Mouse (Mus musculus) left cerebral cortex, adult 18-20 months (tissue): Measurements from ENCODE around the gene Neurl1a. TPM values are rescaled to one million over a fixed set of nuclear protein-coding genes. Genes with fewer than 3 reads are reported as not detected.
A peak's percentile ranks its signal among the peaks of the same experiment; 100 is the strongest.
"Not testable (repeated sequence)": the region's sequence is repeated elsewhere in the genome, so short reads cannot be mapped to it uniquely, and the experiment has no call there.

ENCODE experiments used
- DNase-seq, 2 experiments: peaks; one replicate each; pipeline ENCODE4 v3.0.0; 2021 to 2022; ENCODE audit warnings: low spot score in 2 of 2, mixed read lengths in 1 of 2
- long read RNA-seq, 2 experiments: library from polyadenylated mRNA; stranded (forward); transcript quantifications; one replicate each; pipeline ENCODE4 v2.0.0; 2021
- total RNA-seq, 2 experiments: library from RNA; stranded (reverse); gene quantifications; 2 replicates each; pipeline ENCODE4 v1.2.3; 2021

The Neurl1a gene
- 100 to 1,000 TPM; 183 to 194 TPM for total RNA-seq
- long read RNA-seq, experiment 1, full-length matches to known transcripts = 230 of 373 reads
- long read RNA-seq, experiment 1, partial matches to known transcripts = 117 of 373 reads
- long read RNA-seq, experiment 1, other reads (novel, unspliced or antisense) = 26 of 373 reads
- long read RNA-seq, experiment 2, full-length matches to known transcripts = 114 of 235 reads
- long read RNA-seq, experiment 2, partial matches to known transcripts = 107 of 235 reads
- long read RNA-seq, experiment 2, other reads (novel, unspliced or antisense) = 14 of 235 reads

DNA sequence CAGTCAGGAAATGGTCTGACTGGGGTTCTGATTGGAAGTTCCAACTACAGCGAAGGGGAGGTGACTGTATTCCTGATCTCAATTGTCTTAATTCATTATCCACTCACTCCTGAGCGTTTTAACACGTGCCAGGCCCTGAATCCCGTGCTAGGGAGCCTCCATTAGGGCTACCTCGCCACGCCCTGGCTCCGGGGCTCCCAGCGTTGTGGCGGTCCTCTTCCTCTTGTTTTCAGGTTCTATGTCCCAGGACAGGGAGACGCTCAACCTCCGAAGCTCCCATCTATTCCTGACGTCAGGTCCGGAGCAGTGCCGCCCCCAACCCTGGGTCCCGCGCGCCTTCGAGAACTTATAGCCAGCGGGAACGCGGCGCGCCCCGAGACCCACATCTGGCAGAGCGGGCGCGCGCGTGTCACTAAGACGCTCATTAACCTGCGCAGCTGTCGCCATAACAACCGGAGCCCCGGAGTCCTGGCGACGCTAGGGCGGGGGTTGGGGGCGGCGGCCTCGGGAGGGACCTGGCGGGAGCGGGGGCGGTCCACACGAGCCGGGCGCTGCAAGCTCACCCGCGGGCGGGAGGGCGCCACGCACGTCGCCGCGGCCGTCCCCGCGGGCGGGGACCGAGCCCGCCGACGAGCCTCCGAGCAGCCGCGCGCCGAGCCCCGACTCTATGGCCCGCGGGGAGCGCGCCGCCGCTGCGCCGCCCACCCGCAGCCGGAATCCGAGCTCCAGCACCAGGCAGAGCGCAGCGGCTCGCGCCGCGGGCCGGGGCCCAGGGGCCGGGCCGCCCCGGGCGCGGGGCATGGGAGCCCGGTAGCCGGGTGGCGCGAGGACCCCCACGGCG, at the start of gene Neurl1a:
Neurl1a (plus strand) TSS at position 390 of the 841 bp plus-strand sequence.
- peak; percentile 51 to 76 for DNase-seq

DNA sequence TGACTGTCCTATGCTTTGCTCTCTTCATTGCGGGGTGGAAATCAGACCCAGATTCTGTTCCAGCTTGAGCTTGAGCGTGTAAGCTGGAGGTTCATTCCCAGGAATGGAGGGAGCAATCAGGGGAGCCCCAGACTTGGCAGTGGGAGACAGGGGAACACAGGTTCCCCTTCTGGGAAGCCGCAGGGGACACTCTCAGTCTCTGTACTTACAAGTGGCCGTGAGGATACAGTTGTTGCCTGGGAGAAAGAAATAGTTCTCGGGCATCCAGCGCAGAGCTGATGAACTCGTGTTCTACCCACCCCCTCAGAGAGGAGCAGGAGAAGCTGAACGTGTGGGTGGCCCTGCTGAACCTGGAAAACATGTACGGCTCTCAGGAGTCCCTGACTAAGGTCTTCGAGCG, 49.8 kb upstream of the Neurl1a start:
- DNase-seq = no peak

DNA sequence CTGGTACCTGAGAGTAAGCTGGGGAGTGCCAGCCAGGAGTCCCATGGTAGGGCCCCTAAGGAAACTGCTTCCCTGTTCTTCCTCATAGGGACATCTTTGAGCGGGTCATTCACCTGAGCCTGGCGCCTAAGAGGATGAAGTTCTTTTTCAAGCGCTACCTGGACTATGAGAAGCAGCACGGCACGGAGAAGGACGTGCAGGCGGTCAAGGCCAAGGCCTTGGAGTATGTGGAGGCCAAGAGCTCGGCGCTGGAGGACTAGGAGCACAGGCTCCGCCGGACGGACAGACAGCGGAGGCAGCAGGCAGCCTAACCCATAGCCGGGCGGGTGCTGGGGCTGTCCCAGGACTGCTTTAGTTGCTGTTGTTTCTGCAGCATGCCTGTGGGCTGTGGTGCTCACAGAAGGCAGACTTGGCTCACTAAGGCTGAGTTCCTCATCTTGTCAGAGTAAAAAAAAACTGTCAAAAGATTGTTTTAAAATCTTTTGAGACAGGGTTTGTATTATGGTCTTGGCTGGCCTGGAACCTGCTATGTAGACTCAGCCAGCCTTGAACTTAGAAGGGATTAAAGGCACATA, 48.0 kb upstream of the Neurl1a start:
- DNase-seq = no peak

DNA sequence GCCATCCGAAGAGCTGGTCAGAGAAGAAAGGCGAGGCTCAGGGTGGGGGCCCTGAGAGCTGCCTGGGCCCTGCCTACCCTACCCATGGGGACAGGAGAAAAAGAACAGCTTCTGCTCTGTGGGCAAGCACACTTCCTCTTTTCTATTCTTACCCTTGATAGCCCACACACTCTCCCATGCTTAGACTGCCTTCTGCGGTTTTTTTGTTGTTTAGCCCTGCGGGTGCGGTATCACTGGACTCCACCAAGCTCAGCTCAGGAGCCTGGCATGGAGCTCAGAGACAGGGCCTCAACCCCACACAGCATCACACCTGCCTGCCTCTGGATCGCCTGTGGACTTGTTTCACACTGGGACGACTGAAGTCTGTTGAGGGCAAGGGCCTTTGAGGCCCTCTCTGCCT, 45.5 kb upstream of the Neurl1a start:
- DNase-seq = peak in 1 of 2 experiments; percentile 39

DNA sequence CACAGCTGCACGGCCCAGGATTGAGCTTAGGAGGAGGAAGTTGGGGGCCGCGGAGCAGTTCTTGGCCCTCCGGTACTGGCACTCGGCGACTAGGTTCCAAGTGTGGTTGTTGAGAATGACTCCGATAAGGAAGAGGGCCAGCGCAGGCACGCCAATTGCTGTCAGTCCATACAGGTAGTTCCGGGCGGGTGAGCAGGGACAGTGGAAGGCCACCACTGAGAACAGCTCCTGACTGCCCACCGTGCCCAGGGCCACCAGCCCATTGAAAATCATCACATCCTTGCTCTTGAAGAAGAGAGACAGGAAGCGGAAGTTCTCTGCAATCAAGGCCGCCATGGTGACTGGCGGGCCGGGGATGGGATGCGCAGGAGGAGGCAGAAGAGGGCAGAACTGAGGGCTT, 43.1 kb upstream of the Neurl1a start:
- no peak for DNase-seq

DNA sequence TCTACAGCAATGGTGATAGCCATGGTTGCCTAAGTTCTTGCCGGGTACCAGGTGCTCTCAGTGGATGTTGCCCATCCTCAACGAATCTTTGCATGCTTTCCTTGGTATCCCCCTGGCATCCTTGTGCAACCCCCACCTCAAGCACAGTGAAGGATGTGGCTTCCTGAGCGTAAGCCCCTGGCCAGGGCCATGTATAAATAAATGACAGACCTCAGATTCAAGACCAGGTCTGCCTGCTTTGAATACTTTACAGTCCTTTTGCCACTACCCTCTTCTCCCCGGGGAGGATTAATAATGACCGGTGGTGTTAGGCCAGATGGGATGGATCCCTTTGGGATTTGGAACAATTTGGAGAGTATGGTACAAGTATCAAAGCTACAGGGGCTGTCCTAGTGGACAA, 42.5 kb upstream of the Neurl1a start:
- no peak for DNase-seq

DNA sequence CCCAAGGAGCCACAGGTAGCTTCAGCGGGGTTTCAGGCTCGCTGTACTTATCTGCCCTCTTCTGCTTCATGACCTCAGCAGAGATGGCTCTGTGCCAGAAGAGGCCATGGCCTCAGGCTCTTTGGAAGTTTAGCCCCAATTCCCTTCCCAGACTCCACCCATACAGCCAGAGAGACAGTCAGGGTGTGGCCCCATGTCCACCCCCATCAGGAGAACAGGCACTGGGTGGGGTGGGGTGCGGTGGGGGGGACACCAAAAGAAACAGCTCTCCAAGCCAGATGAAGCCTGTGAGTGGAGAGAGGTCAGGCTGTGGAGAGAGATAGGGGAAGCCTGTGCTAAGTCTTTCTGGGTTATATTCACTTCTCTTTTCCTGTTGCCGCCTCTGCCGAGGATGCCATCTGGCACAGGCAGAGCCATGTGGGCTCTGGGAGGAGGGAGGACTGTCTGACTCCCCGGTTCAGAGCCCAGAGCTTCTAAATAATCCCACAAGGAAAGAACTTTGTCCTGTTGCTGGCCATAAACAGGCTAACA, 41.5 kb upstream of the Neurl1a start:
- DNase-seq = peak; percentile 47 to 69

DNA sequence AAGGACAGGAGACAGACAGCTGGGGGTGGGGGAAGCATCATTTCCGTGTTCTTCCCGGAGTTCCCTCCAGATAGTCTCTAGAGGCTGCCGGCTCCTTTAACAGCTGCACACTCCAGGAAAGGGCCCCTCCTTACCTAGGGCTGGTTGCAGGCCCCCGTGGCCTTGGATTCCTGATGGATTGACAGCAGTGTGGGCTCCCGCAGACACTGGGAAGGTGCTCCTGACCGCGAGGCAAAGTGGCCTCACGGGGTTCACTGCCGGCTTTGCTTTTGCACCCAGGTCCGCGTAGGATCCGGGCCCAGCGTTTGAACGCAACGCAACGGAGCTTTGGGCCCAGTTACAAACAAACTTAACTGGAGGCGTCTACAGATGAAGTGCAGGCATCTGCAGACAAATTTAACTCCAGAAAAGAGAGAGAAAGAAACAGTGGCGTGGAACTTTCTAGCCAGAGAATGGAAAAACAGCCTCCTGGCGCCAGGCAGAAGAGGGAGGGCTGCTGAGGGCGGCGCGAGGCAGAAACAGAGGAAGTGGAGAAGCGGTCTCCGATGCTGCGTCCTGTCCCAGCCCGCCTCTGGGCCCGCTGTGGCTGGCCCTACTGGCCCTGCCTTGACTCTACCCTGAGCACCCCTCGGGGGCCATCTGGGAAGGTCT, 40.7 kb upstream of the Neurl1a start, which contains the start of gene Calhm2:
Calhm2 (minus strand) TSS at position 524 of the 651 bp plus-strand sequence.
- DNase-seq = peak; percentile 57 to 66

DNA sequence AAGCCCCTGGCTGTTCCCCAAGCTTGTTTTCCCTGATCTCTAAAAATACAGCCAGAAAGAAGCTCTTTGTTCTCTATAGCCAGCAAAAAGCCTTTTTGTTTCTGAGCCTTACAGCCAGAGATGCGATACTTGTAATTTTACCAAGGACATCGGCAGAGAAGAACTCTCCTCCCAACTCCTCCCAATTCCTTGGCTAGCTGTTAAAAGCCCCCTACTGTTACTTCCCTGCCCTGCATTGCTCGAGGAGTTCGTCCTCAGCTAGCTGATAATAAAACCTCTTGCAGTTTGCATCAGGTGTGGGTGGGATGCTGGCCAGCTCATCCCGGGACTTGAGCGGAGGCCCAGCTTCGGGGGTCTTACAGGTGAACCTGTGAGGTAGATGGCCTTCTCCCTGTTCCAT, 39.0 kb upstream of the Neurl1a start:
- not testable (repeated sequence) for DNase-seq

DNA sequence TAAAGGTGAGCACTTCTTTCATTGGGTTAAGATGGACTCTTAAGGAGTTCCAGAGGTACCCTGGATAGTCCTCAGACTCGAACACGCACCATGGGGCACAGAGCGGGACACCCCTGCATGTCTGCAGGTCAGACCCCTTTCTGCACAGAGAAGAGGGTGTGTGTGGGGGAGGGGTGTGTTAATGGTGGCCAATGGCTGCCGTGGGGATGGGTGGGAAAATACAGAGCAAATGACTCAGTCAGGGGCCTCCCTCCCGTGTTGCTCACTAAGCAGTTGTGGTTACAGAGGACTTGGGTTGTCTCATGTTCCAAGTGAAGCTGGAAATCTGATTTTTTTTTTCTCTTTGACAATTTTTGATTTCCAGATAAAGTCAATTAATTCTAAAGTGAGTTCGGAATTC, 36.2 kb upstream of the Neurl1a start:
- no peak for DNase-seq

DNA sequence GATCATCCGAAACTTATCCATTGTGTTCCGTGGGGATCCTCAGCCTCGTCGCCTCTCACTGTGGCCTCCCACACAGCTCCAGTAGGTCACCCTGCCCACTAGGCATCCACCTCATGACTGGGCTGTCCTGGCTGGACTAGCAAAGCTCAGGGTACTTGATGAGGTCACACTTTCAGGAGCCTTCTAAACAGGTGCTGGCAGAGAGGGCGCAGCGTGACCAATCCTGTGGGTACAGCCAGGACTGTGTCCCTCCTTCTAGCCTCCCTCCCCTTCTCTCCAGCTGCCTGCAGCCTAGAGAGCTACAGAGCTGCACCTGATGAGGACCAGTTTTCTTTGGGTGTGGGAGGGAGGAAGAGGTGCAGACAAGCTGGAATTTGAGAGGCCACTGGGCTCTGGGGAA, 34.5 kb upstream of the Neurl1a start, which contains the start of gene Calhm1:
Calhm1 (minus strand) TSS at position 101 of the 400 bp plus-strand sequence.
- no peak for DNase-seq

DNA sequence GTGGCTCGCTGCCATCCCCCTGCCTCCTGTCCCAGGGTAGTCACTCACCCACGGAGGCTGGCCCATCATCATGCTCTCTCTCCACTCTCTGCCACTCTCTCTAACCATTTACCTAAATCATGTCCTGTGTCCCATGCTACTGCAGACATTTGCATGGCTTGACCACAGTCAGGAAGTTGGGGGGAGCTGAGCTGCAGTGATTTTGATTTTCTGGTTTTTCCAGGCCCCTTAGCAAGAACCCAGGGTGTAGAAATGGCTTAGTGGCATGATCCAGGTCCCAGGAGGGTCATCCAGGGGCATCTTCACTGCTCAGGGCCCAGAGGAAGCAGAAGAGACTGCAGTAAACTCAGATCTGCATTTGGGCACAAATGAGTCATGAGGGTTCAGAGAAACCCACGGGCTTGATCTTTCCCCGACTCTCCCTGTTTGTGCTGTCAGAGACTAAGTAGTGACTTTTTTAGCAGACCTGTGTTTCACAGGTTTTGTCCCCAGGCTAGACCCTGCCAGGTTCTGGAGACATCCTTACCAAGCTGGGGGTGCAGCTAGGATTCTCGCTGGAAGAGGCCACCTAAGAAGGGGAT, 30.3 kb upstream of the Neurl1a start:
- DNase-seq = no peak

DNA sequence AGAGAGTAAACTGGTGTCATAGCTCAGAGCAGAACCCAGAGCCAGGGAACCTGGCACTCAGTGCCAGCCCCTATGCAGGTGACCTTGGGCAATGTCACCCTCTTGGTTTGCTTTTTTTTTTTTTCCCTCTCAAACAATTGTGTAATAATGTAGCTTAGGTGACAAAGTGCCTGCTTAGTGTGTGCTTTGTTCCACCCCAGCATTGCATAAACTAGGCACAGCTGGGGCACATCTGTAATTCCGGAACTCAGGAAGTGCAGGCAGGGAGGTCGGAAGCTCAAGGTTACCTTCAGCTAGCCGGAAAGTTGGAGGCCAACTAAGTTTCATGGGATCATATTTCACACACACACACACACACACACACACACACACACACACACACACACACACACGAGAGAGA, 28.8 kb upstream of the Neurl1a start:
- DNase-seq = no peak

DNA sequence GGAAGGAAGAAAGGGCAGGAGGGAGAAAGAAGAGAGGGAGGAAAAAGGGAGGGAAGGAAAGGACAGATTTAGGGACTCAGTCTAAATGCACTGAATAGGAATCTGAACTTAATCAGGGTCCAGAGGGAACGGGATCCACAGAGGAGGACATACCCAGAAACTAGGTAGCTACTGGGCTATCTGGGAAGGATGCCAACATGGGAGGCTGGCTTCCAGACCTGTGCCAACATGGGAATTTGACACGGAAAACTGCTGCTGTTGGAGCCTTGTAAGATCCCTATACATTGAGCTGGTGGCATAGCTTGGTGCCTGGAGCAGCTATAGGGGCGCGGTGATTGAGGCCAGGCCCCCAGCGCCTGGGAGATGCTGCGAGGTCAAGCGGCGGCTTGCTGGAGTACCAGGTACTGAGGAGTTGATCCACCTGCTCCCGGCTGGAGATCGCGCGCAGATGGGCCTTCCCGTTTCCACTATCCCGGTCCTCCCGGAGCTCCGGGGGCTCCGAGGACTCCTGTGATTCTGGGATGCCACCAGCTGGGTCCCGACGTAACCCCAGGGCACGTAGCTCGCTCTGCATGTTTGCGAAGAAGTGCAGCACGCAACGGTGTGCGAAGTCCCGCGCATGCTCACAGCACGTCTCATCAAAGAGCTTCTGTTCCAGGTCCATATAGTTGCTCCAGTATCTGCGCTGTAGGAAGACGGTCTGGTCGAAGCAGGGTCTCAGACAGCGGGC, 27.1 kb upstream of the Neurl1a start:
- no peak for DNase-seq

DNA sequence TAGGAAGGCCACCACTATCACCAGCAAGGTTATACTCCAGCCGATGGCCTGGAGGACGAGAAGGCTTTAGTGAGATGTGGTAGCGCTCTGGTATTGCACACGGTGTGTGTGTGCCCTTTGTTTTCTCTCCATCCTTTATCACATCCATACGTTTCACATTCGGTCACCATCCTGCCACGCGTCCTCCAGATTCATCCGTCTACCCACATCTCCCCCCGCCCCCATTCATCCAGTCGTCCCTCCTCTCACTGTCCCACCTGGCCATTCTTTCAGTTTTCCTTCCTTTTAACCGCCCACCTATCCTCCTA, 26.6 kb upstream of the Neurl1a start:
- no peak for DNase-seq

DNA sequence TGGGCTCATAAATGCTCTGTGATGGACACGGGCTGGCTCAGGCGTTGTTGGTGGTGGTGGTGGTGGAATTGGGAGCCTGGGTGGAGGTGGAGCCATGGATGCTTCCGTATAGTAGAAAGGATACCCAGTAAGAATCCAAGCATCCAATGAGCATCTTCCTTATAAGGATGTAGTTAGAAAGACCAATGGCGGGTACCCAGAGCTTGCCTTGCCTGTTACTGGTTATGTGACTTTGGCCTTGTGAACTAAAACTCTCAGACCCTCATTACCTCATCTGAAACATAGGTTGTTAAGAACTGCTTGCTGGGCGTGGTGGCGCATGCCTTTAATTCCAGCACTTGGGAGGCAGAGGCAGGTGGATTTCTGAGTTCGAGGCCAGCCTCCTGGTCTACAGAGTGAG, 24.9 kb upstream of the Neurl1a start:
- DNase-seq = no peak

DNA sequence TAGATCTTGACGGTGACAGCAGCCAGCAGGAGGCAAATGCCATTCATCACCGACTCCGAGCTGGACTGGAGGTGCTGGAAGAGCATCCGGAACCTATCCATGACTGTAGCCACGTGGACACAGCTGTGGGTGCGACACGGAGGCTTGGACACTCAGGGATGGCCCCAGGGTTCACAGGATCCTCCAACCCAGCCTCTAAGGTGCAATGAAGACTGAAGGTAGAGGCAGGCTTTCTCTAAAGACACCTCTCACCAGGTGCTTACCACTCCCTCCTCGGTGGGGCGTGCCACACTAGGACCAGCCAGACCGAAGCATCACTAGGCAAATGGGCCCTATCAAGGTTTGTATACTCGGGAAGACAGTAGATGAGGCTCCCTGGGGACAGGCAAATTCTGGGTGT, 21.0 kb upstream of the Neurl1a start, which contains the start of gene Calhm3:
Calhm3 (minus strand) TSS at position 101 of the 400 bp plus-strand sequence.
- DNase-seq = no peak

DNA sequence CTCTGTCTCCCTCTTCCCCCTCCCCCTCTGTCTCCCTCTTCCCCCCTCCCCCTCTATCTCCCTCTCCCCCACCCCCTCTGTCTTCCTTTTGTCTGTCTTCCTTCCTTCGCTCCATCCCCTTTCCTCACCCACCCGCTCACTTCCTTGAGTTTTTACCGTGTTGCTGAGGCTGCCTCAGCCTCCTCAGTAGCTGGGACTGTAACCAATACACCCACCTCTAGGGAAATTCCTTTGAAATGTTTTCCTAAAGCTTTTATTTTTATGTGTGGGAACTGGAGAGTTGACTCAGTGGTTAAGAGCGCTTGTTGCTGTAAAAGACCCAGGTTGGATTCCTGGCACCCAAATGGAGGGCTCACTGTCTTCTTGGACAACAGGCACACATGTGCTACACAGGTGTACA, 17.0 kb upstream of the Neurl1a start:
- DNase-seq = no peak

DNA sequence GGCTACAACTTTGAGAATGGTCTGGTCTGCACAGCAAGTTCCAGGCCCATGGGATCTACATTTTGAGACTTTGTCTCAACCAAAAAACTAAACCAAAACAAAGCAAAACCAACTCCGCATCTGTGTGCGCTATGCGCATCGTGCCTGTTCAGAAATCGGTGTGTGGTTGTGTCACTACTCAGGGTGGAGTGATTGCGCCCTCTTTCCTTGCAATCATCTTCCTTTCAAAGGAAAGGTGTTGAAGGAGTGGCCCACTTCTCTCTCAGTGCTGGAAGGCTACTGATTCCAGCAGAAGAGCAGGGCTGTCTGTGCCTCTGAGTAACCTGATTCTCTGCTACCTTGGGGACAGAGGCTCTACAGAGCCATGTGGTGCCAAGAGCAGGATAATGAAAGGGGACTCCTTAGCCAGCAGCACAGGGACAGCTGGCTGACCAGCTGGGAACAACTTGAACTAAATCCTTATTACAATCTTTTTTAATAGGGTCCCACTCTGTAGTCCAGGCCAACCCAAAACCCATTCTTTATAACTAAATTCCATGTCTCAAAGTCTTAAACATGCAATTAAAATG, 15.4 kb upstream of the Neurl1a start:
- DNase-seq = no peak

DNA sequence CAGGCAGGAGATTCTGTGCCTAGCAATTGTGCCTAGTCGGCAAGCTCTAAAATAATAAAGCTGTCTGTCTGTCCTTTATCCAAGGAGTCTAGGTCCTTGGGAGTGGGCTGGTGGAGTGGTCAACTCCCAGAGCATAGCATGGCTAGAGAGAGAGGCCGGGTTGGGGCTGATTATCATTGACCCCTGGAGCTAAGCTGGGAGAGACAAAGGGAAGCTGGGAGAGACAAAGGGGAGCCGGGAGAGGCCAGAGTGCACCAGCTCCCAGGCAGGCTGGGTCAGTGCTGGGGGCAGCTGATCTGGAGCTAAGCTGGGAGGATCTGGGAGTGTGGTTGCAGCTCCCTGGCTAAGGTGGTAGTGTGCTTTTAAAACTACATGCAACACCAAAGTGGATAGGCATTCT, 11.9 kb upstream of the Neurl1a start:
- no peak for DNase-seq
